Mouse (Mus musculus) gastrocnemius, adult 2 months (tissue): ENCODE data around the gene Ifna4. TPM values are rescaled to one million over a fixed set of nuclear protein-coding genes. Genes with fewer than 3 reads are reported as not detected.

Source experiments
- DNase-seq: peaks from one replicate; pipeline ENCODE4 v3.0.0; 2022
- H3K27ac ChIP-seq: fragments of 200-600 bp; 2 replicates; pipeline ENCODE4 v1.8.1; 2022; ENCODE audit warnings: mild to moderate bottlenecking
- H3K4me3 ChIP-seq: fragments of 200-600 bp; 2 replicates; pipeline ENCODE4 v1.8.1; 2022; ENCODE audit warnings: mild to moderate bottlenecking, moderate library complexity
- CTCF ChIP-seq: fragments of 200-600 bp; IDR thresholded peaks from 2 replicates; pipeline ENCODE4 v1.8.1; 2022; ENCODE audit warnings: antibody characterized with exemption, mild to moderate bottlenecking, moderate library complexity
- intact Hi-C: fragments of 180-260 bp; cut with DNase I; formaldehyde crosslinking; loops from one replicate; pipeline ENCODE4 v1.15.1; 2025
- total RNA-seq, 2 experiments: library from RNA; stranded (reverse); gene quantifications; 2 replicates each; pipeline ENCODE4 v1.2.3; 2021

The Ifna4 gene
- total RNA-seq, 2 experiments from 2014 or later, result not detected

DNA sequence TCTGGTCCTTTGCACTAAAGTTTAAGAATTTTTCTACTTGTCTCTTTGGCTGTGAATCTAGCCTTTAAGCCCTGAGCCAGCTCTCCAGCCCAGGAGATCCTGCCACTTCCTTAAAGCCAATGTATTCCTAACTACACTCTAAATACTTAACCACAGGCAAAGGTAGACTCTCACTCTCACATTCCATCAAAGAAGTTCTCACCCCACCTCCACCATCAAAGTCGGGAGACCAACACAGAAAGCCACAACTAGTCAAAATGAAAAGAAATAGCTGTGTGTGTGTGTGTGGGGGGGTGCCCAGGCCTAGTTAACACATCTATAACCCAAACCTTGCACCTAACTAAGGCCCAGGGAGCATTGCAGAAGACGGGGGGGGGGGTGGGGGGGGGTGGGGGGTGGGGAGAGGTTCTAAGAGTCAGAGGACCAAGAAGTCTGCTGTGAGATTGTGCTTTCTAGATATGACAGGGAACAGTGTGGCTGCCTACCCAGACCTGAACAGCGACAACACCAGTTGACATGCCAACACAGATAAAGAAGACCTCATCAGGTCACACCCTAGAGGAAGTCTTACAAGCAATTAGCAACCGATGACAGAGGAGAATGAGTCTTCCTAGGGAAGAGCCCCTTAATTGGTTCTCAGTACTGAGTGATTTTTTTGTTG, 33.9 kb downstream of the Ifna4 start:
- no peak for DNase-seq
- H3K27ac ChIP-seq, result no peak overlapping the region
- TF ChIP-seq CTCF, result no peak
- intact Hi-C loops, result no loop called here
- no peak overlapping the region for H3K4me3 ChIP-seq

DNA sequence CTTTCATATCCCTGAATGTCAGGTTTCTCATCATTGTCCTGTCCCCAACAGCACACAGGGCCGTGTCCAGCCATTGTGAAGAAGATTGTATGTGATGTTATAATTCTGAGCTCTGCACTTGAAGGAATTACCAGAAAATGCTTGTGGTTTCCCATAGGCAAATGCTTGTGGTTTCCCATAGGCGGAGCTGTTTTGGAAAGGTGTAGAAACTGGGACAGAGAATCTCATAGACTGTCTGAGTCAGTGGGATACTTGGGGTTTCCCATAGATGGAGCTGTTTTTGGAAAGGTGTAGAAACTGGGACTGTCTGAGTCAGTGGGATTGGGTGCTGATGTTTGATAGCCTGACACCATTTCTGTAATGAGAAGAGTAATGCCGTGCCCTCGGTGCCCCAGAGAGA, 34.9 kb downstream of the Ifna4 start:
- Histone ChIP-seq H3K27ac (no peak overlapping the region), H3K4me3 (no peak overlapping the region)
- TF ChIP-seq CTCF, result peak; percentile 14; the same call in 1 of the 2 replicates
- intact Hi-C loops, result no loop called here
- DNase-seq, result no peak

DNA sequence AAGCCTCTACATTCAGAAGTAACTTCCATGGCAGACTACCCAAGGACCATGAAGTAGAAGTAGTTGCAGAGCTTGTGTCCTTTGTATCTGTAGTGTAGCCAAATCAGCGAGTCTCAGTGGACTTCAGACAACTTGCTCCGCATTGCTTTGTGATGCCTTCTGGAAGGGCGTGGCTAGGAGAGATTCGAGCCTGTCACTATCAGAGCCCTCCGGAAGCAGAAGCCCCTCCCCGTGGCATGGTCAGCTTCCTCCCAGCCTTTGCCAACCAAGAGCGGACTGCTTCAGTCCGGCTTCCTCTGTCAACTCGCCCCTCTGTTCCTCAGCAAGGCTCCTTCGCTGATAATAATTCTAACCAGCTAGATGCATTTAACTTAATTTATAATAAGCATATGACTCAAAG, 36.6 kb downstream of the Ifna4 start:
- no peak for DNase-seq
- TF ChIP-seq CTCF, result no peak
- Histone ChIP-seq H3K4me3 (no peak overlapping the region), H3K27ac (no peak overlapping the region)
- intact Hi-C loops, result no loop called here

DNA sequence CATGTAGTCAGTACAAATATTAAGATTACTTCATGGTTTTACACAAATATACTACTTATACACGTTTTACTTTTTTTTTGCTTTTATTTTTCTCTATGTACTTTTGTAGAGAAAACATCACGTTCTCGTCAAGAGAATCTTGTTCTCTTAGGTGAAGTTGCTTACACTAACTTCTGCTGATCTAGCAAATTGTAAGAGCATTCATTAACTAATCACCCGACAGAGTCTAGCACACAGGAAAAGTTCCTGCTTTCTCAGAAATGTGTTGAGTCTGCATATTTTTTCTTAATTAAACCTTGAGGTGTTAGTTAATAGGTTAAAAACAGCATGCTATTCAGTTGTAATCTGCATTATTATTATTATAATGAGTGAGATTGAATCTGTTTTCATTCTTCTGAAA, 37.1 kb downstream of the Ifna4 start:
- no peak for TF ChIP-seq CTCF
- Histone ChIP-seq H3K27ac (no peak overlapping the region), H3K4me3 (no peak overlapping the region)
- no peak for DNase-seq
- intact Hi-C loops, result no loop called here

GRCm38 (mm10) chr4:88880101-88880500, 38.4 kb downstream of the Ifna4 start, which contains the start of gene Ifne:
TSS of gene Ifne (minus strand) at chr4:88880201.
- no peak for TF ChIP-seq CTCF
- intact Hi-C loops, result no loop called here
- DNase-seq, result no peak
- no peak within 1 kb of the TSS for H3K4me3 ChIP-seq
- no peak within 1 kb of the TSS for H3K27ac ChIP-seq

- Histone ChIP-seq H3K27ac (no peak overlapping the region), H3K4me3 (no peak overlapping the region)
- TF ChIP-seq CTCF, result no peak
- intact Hi-C loops, result no loop called here
- no peak for DNase-seq
These were observed 46.6 kb downstream of the Ifna4 start for GRCm38 (mm10) chr4:88888236-88888635.

Other genes with a start within 250 kb of the Ifna4 start
- not detected for gene Ifna9, start 249.5 kb upstream of the Ifna4 start, total RNA-seq
- gene Ifna12, start 238.5 kb upstream of the Ifna4 start, total RNA-seq, result not detected
- gene C87499, start 207.4 kb upstream of the Ifna4 start, total RNA-seq, result not detected
- gene Ifna13, start 197.4 kb upstream of the Ifna4 start, total RNA-seq, result not detected
- gene Ifna16, start 164.9 kb upstream of the Ifna4 start, total RNA-seq, result not detected
- not detected for gene Ifna2, start 157.9 kb upstream of the Ifna4 start, total RNA-seq
- not detected for gene Ifnab, start 150.5 kb upstream of the Ifna4 start, total RNA-seq
- under 1 TPM; 0.22 to 0.48 TPM for gene Gm26566, start 120.1 kb upstream of the Ifna4 start, total RNA-seq
- gene Klhl9, start 119.4 kb upstream of the Ifna4 start, total RNA-seq, result 10 to 100 TPM; 51.6 to 58.9 TPM
- not detected for gene Gm13271, start 87.0 kb upstream of the Ifna4 start, total RNA-seq
- not detected for gene Gm13283, start 81.7 kb upstream of the Ifna4 start, total RNA-seq
- not detected for gene Gm13290, start 68.0 kb upstream of the Ifna4 start, total RNA-seq
- gene Gm13289, start 64.9 kb upstream of the Ifna4 start, total RNA-seq, result not detected
- not detected for gene Gm13272, start 62.0 kb upstream of the Ifna4 start, total RNA-seq
- not detected for gene Ifnz, start 59.7 kb upstream of the Ifna4 start, total RNA-seq
- gene Gm13276, start 56.2 kb upstream of the Ifna4 start, total RNA-seq, result not detected
- gene Gm13277, start 53.2 kb upstream of the Ifna4 start, total RNA-seq, result not detected
- gene Gm13278, start 50.3 kb upstream of the Ifna4 start, total RNA-seq, result not detected
- not detected for gene Gm13275, start 47.4 kb upstream of the Ifna4 start, total RNA-seq
- gene Gm13279, start 44.5 kb upstream of the Ifna4 start, total RNA-seq, result not detected
- gene Gm13285, start 42.2 kb upstream of the Ifna4 start, total RNA-seq, result not detected
- not detected for gene Gm13287, start 38.6 kb upstream of the Ifna4 start, total RNA-seq
- gene Gm13288, start 36.3 kb upstream of the Ifna4 start, total RNA-seq, result not detected
- gene Ifna7, start 25.6 kb upstream of the Ifna4 start, total RNA-seq, result not detected
- gene Ifna11, start 21.9 kb upstream of the Ifna4 start, total RNA-seq, result not detected
- gene Ifna6, start 14.4 kb upstream of the Ifna4 start, total RNA-seq, result not detected
- not detected for gene Ifna5, start 6.3 kb upstream of the Ifna4 start, total RNA-seq
- gene Ifna1, start 8.2 kb downstream of the Ifna4 start, total RNA-seq, result not detected
- not detected for gene Ifne, start 38.3 kb downstream of the Ifna4 start, total RNA-seq